Mouse (Mus musculus): Measurements from ENCODE around the gene Atg9b. TPM values are rescaled to one million over a fixed set of nuclear protein-coding genes. Genes with fewer than 3 reads are reported as not detected.
A peak's percentile ranks its signal among the peaks of the same experiment; 100 is the strongest.

Atg9b gene
- polyA plus RNA-seq, 1 experiment from 2014 or later: 0.54 TPM

- Histone ChIP-seq H3K4me3 (ENCODE audit: low read depth, low read length) (no peak overlapping the region), H3K4me2 (replicated peaks; ENCODE audit: low read depth, low read length) (no peak overlapping the region), H3K27ac (ENCODE audit: low read length) (no peak overlapping the region), H3K9me3 (ENCODE audit: low read length) (no peaks in the 10 kb centered on the region), H3K4me1 (ENCODE audit: insufficient read depth, low read depth, low read length) (no peaks in the 10 kb centered on the region), H3K9ac (replicated peaks; ENCODE audit: low read depth) (no peak overlapping the region), H3K27me3 (replicated peaks; ENCODE audit: insufficient read depth, low read length) (no peaks in the 10 kb centered on the region), H3K36me3 (ENCODE audit: insufficient read depth, low read length) (no peaks in the 10 kb centered on the region)
- 90% methylated on average over 2 of the region's 2 CpGs for WGBS
- TF ChIP-seq CTCF (IDR thresholded peaks at IDR 0.05): no peak
- TF ChIP-seq EP300 (IDR thresholded peaks at IDR 0.05): no peak
- DNase-seq (ENCODE audit: low spot score): no peak
- ATAC-seq: no peak
Measured at GRCm38 (mm10) chr5:24412063-24412462, 20.1 kb upstream of the Atg9b start.

- TF ChIP-seq CTCF (IDR thresholded peaks at IDR 0.05) (no peak), EP300 (IDR thresholded peaks at IDR 0.05) (no peak)
- H3K4me3 ChIP-seq (ENCODE audit: low read depth, low read length): no peak overlapping the region
- DNase-seq (ENCODE audit: low spot score) (no peak), ATAC-seq (no peak)
- no peaks in the 10 kb centered on the region for H3K4me1 ChIP-seq (ENCODE audit: insufficient read depth, low read depth, low read length)
- H3K27me3 ChIP-seq (replicated peaks; ENCODE audit: insufficient read depth, low read length): no peaks in the 10 kb centered on the region
- 73% methylated on average over 2 of the region's 2 CpGs for WGBS
- H3K9ac ChIP-seq (replicated peaks; ENCODE audit: low read depth): no peak overlapping the region
- H3K27ac ChIP-seq (ENCODE audit: low read length): no peak overlapping the region
- H3K36me3 ChIP-seq (ENCODE audit: insufficient read depth, low read length): peaks cover 5% of the 10 kb centered on the region; the same call in 1 of the 2 replicates
- no peak overlapping the region for H3K4me2 ChIP-seq (replicated peaks; ENCODE audit: low read depth, low read length)
- H3K9me3 ChIP-seq (ENCODE audit: low read length): no peaks in the 10 kb centered on the region
Measured at GRCm38 (mm10) chr5:24409466-24409865, 17.5 kb upstream of the Atg9b start.

- Histone ChIP-seq H3K27me3 (replicated peaks; ENCODE audit: insufficient read depth, low read length) (no peaks in the 10 kb centered on the region), H3K36me3 (ENCODE audit: insufficient read depth, low read length) (peaks cover 5% of the 10 kb centered on the region; the same call in 1 of the 2 replicates), H3K9me3 (ENCODE audit: low read length) (no peaks in the 10 kb centered on the region), H3K4me3 (ENCODE audit: low read depth, low read length) (no peak overlapping the region), H3K4me2 (replicated peaks; ENCODE audit: low read depth, low read length) (no peak overlapping the region), H3K9ac (replicated peaks; ENCODE audit: low read depth) (no peak overlapping the region), H3K4me1 (ENCODE audit: insufficient read depth, low read depth, low read length) (no peaks in the 10 kb centered on the region), H3K27ac (ENCODE audit: low read length) (no peak overlapping the region)
- 70% methylated on average over 13 of the region's 13 CpGs for WGBS
- no peak for TF ChIP-seq EP300 (IDR thresholded peaks at IDR 0.05)
- no peak for TF ChIP-seq CTCF (IDR thresholded peaks at IDR 0.05)
- DNase-seq (ENCODE audit: low spot score): no peak
- ATAC-seq: no peak
Measured at GRCm38 (mm10) chr5:24408651-24409050, 16.7 kb upstream of the Atg9b start.

- no peaks in the 10 kb centered on the region for H3K27me3 ChIP-seq (replicated peaks; ENCODE audit: insufficient read depth, low read length)
- H3K9ac ChIP-seq (replicated peaks; ENCODE audit: low read depth): no peak overlapping the region
- no peaks in the 10 kb centered on the region for H3K9me3 ChIP-seq (ENCODE audit: low read length)
- WGBS: 65% methylated on average over 3 of the region's 3 CpGs
- H3K4me1 ChIP-seq (ENCODE audit: insufficient read depth, low read depth, low read length): no peaks in the 10 kb centered on the region
- H3K36me3 ChIP-seq (ENCODE audit: insufficient read depth, low read length): peaks cover 5% of the 10 kb centered on the region; the same call in 1 of the 2 replicates
- ATAC-seq: no peak
- TF ChIP-seq EP300 (IDR thresholded peaks at IDR 0.05) (no peak), CTCF (IDR thresholded peaks at IDR 0.05) (no peak)
- no peak overlapping the region for H3K4me3 ChIP-seq (ENCODE audit: low read depth, low read length)
- peak; percentile 3 for DNase-seq (ENCODE audit: low spot score)
- H3K27ac ChIP-seq (ENCODE audit: low read length): no peak overlapping the region
- H3K4me2 ChIP-seq (replicated peaks; ENCODE audit: low read depth, low read length): no peak overlapping the region
Measured at GRCm38 (mm10) chr5:24405389-24405876, 13.5 kb upstream of the Atg9b start.

GRCm38 (mm10) chr5:24404594-24405360 is 12.8 kb upstream of the Atg9b start:
- no peak for ATAC-seq
- 74% methylated on average over 6 of the region's 6 CpGs for WGBS

GRCm38 (mm10) chr5:24401969-24402368 is 10.0 kb upstream of the Atg9b start:
- H3K27me3 ChIP-seq (replicated peaks; ENCODE audit: insufficient read depth, low read length): no peaks in the 10 kb centered on the region
- H3K4me1 ChIP-seq (ENCODE audit: insufficient read depth, low read depth, low read length): no peaks in the 10 kb centered on the region
- 67% methylated on average over 9 of the region's 9 CpGs for WGBS
- TF ChIP-seq CTCF (IDR thresholded peaks at IDR 0.05) (no peak), EP300 (IDR thresholded peaks at IDR 0.05) (no peak)
- DNase-seq (ENCODE audit: low spot score): no peak
- no peak overlapping the region for H3K9ac ChIP-seq (replicated peaks; ENCODE audit: low read depth)
- H3K4me3 ChIP-seq (ENCODE audit: low read depth, low read length): no peak overlapping the region
- ATAC-seq: no peak
- H3K9me3 ChIP-seq (ENCODE audit: low read length): no peaks in the 10 kb centered on the region
- no peak overlapping the region for H3K27ac ChIP-seq (ENCODE audit: low read length)
- H3K4me2 ChIP-seq (replicated peaks; ENCODE audit: low read depth, low read length): no peak overlapping the region
- H3K36me3 ChIP-seq (ENCODE audit: insufficient read depth, low read length): peaks cover 5% of the 10 kb centered on the region; the same call in 1 of the 2 replicates

More at GRCm38 (mm10) chr5:24404594-24405360, 12.8 kb upstream of the Atg9b start:
- Histone ChIP-seq H3K4me1 (ENCODE audit: insufficient read depth, low read depth, low read length) (no peaks in the 10 kb centered on the region), H3K36me3 (ENCODE audit: insufficient read depth, low read length) (peaks cover 5% of the 10 kb centered on the region; the same call in 1 of the 2 replicates), H3K9ac (replicated peaks; ENCODE audit: low read depth) (no peak overlapping the region), H3K9me3 (ENCODE audit: low read length) (no peaks in the 10 kb centered on the region), H3K27ac (ENCODE audit: low read length) (no peak overlapping the region), H3K27me3 (replicated peaks; ENCODE audit: insufficient read depth, low read length) (no peaks in the 10 kb centered on the region), H3K4me3 (ENCODE audit: low read depth, low read length) (no peak overlapping the region), H3K4me2 (replicated peaks; ENCODE audit: low read depth, low read length) (no peak overlapping the region)
- no peak for DNase-seq (ENCODE audit: low spot score)
- TF ChIP-seq CTCF (IDR thresholded peaks at IDR 0.05): no peak
- TF ChIP-seq EP300 (IDR thresholded peaks at IDR 0.05): no peak

Measured in lung, postnatal 0 days (tissue).